Mouse (Mus musculus) spleen, adult 2 months (tissue): ENCODE results near the gene Gdf3.

ENCODE experiments used
- CTCF ChIP-seq: fragments of 200-500 bp; IDR thresholded peaks from 2 replicates; pipeline ENCODE4 v1.5.1; 2011; ENCODE audit warnings: mild to moderate bottlenecking, inconsistent platforms; ENCODE audit not compliant: insufficient read depth, insufficient read length, insufficient replicate concordance; ENCODE audit errors: extremely low read depth
- POLR2A ChIP-seq: fragments of 200-500 bp; IDR thresholded peaks from 2 replicates; pipeline ENCODE4 v1.6.1; 2011; ENCODE audit warnings: low read depth, low read length, inconsistent platforms

DNA sequence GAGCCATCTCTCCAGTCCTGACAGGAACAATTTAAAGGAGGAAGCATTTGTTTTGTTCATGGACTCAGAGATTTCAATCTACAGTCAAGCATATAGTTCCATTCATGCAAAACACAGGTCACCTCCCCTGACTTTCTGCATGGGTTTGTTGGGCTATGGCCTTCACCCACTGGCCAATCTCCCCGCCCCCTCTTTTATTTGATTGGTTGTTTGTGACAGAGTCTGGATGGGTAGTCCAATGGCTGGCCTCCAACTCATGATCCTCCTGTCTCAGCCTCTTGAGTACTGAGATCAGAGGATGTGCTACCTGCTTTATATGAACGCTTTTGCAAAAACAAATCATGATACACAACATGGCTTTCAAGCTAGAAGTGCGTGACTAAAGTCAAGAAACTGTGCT, 32.9 kb downstream of the Gdf3 start:
- TF ChIP-seq POLR2A, result no peak
- TF ChIP-seq CTCF, result no peak
